ENCODE assay signal across 11 mouse cellular contexts in the genomic region with DNA sequence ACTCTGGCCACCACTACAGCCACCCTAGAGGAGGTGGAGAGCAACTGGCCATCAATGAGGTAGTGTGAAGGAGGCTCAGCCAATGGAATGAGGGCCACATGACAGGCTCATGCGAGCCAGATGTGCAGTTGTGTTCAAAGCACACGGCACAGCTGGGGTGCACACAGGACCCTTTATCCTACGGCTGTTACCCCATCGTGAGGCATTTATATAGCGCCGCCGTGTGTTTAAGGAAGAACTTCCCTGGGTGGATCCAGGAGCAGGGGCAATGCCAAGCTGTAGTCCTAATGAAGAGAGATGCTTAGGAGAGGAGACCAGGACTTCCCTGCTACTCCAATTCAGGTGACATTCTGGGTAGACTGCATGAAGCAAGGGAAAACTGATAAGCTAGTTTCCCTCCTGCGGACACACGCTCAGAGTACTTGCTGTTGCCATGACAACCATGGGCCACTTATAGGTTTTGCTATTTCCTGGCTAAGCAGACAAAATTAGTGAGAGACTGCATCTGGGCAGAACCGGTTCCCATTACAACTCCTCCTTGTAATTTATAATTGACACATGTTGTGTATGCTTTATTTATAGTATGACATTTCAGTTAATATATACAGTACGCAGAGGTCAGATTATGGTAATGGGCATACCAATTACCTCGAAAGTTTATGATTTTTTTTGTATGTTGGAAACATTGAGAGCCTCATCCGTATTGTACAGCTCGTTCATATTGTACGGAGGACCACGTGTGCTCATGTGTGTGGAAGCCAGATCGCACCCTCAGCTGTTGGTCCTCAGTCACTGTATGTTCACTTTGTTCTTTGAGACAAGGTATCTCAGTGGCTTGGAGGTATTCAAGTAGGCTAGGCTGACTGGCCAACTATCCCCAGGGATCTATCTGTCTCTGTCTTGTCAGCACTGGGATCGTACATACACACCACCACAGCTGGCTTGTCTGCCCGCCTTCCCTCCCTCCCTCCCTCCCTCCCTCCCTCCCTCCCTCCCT. TPM values are rescaled to one million over a fixed set of nuclear protein-coding genes. Genes with fewer than 3 reads are reported as not detected.
A peak's percentile ranks its signal among the peaks of the same experiment; 100 is the strongest.
DNase-seq lines count a peak whose midpoint lies in the region; ATAC-seq lines count a peak whose summit lies in the region.
"Had no signal": no experiment of that assay in that cellular context is flagged by ENCODE, and none has a peak within 500 bp of the region (broad histone marks: within the 10 kb centered on the region; RNA-seq: fewer than 3 reads in every experiment).

No protein-coding gene starts in this region.

- no peaks in the 10 kb centered on the region for H3K9me3 ChIP-seq in neural tube, embryonic 11.5 days (ENCODE audit: control insufficient read depth, low read length)
- H3K9me3 ChIP-seq: liver, embryonic 15.5 days had no signal

- no peak overlapping the region for H3K27ac ChIP-seq in neural tube, embryonic 11.5 days (ENCODE audit: low read depth, low read length)
- H3K27ac ChIP-seq: liver, embryonic 15.5 days had no signal

- WGBS in neural tube, embryonic 11.5 days, result 82% methylated on average over 19 of the region's 19 CpGs

- no peak overlapping the region for H3K4me3 ChIP-seq in neural tube, embryonic 11.5 days (ENCODE audit: low read depth, low read length)
- H3K4me3 ChIP-seq: liver, embryonic 15.5 days had no signal

- no peak for DNase-seq in frontal cortex, postnatal 25 days (ENCODE audit: low spot score in 2 of 2)
- no peak for DNase-seq in neural tube, embryonic 11.5 days (ENCODE audit: low spot score)
- DNase-seq in neural tube, embryonic 10.5 days (ENCODE audit: extremely low spot score, low spot score), result no peak
- peak; percentile 29 for DNase-seq in lung, postnatal 10 days
- peak; percentile 78 for DNase-seq in telencephalon, adult 2 months (ENCODE audit: low read depth, low spot score)
- DNase-seq in ovary, postnatal 10 days (ENCODE audit: low spot score), result no peak
- no peak for DNase-seq in cerebellum, adult 18-20 months
- DNase-seq: cerebellum, postnatal 10 days; layer of hippocampus, adult 9-11 months had no signal

- H3K4me1 ChIP-seq in neural tube, embryonic 11.5 days (ENCODE audit: control insufficient read depth, insufficient read depth, low read length), result 0 out of 2 replicates have a peak, but pooled peaks cover 3% of the 10 kb centered on the region
- H3K4me1 ChIP-seq: liver, embryonic 15.5 days had no signal

- peak; percentile 92 for ATAC-seq in frontal cortex, adult (ENCODE audit: low TSS enrichment)
- 0 out of 2 replicates have a peak, but pooled peaks have one; percentile 27 for ATAC-seq in neural tube, embryonic 11.5 days (ENCODE audit: insufficient read depth, low FRiP score, low TSS enrichment)

- H3K27me3 ChIP-seq in neural tube, embryonic 11.5 days (ENCODE audit: control insufficient read depth, insufficient read depth, low read length), result no peaks in the 10 kb centered on the region
- H3K27me3 ChIP-seq: liver, embryonic 15.5 days had no signal

- H3K36me3 ChIP-seq in neural tube, embryonic 11.5 days (ENCODE audit: control insufficient read depth, insufficient read depth, low read length), result no peaks in the 10 kb centered on the region
- H3K36me3 ChIP-seq: liver, embryonic 15.5 days had no signal

- no peak overlapping the region for H3K4me2 ChIP-seq in neural tube, embryonic 11.5 days (ENCODE audit: low read depth)
- H3K4me2 ChIP-seq: liver, embryonic 15.5 days had no signal

- no peak overlapping the region for H3K9ac ChIP-seq in neural tube, embryonic 11.5 days (ENCODE audit: low read length)
- H3K9ac ChIP-seq: liver, embryonic 15.5 days had no signal

RNA-seq across cellular contexts. Expression of a gene that starts 49.3 kb away (rescaled TPM):
- polyA plus RNA-seq in neural tube, embryonic 11.5 days (2014; fragmentation: Nextera tagmentation; extraction: Ambion mirVana), result 134 and 148 TPM in 2 replicates

RNA-seq across cellular contexts. Expression of a gene that starts 56.2 kb away (rescaled TPM):
- polyA plus RNA-seq in neural tube, embryonic 11.5 days (2014; fragmentation: Nextera tagmentation; extraction: Ambion mirVana), result 54.6 and 57.3 TPM in 2 replicates

Comparison
In these comparisons a context has a peak if more than half of its experiments do, and no peak if none do; other contexts are left out.
1. DNase-seq: peak in lung, postnatal 10 days (single experiment) and telencephalon, adult 2 months (single experiment); none in frontal cortex, postnatal 25 days (0 of 2), neural tube, embryonic 11.5 days (single experiment), neural tube, embryonic 10.5 days (single experiment), ovary, postnatal 10 days (single experiment) and cerebellum, adult 18-20 months (0 of 2).